Mouse (Mus musculus) liver, embryonic 14.5 days (tissue): ENCODE data around the gene Oprm1. TPM values are rescaled to one million over a fixed set of nuclear protein-coding genes. Genes with fewer than 3 reads are reported as not detected.
"Not testable (repeated sequence)": the region's sequence is repeated elsewhere in the genome, so short reads cannot be mapped to it uniquely, and the experiment has no call there.

Source experiments
- ATAC-seq: fragments of 200-750 bp; cut with Nextera tagmentation; 2 replicates; pipeline ENCODE4 v1.8.0; 2017; ENCODE audit warnings: moderate number of reproducible peaks, mild to moderate bottlenecking, moderate library complexity; ENCODE audit not compliant: insufficient read depth
- DNase-seq, 3 experiments: peaks; one replicate each; pipeline ENCODE4 v3.0.0-alpha.2; 2012 to 2013; ENCODE audit warnings: low read depth in 3 of 3, low spot score in 3 of 3
- H3K27ac ChIP-seq: fragments of 300-500 bp; sonication (generic); 2 replicates; pipeline ENCODE4 v1.5.1; 2014; ENCODE audit warnings: moderate library complexity, mild to moderate bottlenecking, control low read depth, inconsistent platforms
- H3K27me3 ChIP-seq: fragments of 300-500 bp; sonication (generic); 2 replicates; pipeline ENCODE4 v1.6.1; 2014; ENCODE audit warnings: mild to moderate bottlenecking, low read length, moderate library complexity; ENCODE audit not compliant: control insufficient read depth, insufficient read depth
- H3K36me3 ChIP-seq: fragments of 300-500 bp; sonication (generic); replicated peaks from 2 replicates; pipeline ENCODE4 v1.6.1; 2014; ENCODE audit warnings: low read depth; ENCODE audit not compliant: control insufficient read depth, insufficient read depth
- H3K4me1 ChIP-seq, 2 experiments: fragments of 200-500 bp in 1 of 2; fragments of 300-500 bp in 1 of 2; sonication (generic) in 1 of 2; replicated peaks; 2 replicates each; pipeline ENCODE4 v1.6.1; 2012 to 2014; ENCODE audit warnings: antibody characterized with exemption in 1 of 2, inconsistent platforms in 1 of 2, low read length in 1 of 2; ENCODE audit not compliant: control insufficient read depth in 2 of 2, insufficient read depth in 2 of 2
- H3K4me2 ChIP-seq: fragments of 300-500 bp; sonication (generic); 2 replicates; pipeline ENCODE4 v1.6.1; 2014; ENCODE audit warnings: low read depth, mild to moderate bottlenecking, control low read depth, moderate library complexity
- H3K4me3 ChIP-seq, 2 experiments: fragments of 200-500 bp in 1 of 2; fragments of 300-500 bp in 1 of 2; sonication (generic) in 1 of 2; 2 replicates each; pipeline ENCODE4 v1.5.1; 2012 to 2014; ENCODE audit warnings: low read depth in 2 of 2, low read length in 2 of 2, mild to moderate bottlenecking in 2 of 2, control low read depth in 1 of 2, inconsistent platforms in 1 of 2, moderate library complexity in 1 of 2; ENCODE audit not compliant: insufficient read depth in 1 of 2
- H3K9ac ChIP-seq: fragments of 300-500 bp; sonication (generic); replicated peaks from 2 replicates; pipeline ENCODE4 v1.6.1; 2014; ENCODE audit warnings: mild to moderate bottlenecking, control low read depth, moderate library complexity
- H3K9me3 ChIP-seq: fragments of 300-500 bp; sonication (generic); 2 replicates; pipeline ENCODE4 v1.6.1; 2016; ENCODE audit warnings: low read length, mixed read lengths; ENCODE audit not compliant: control insufficient read depth
- CTCF ChIP-seq: IDR thresholded peaks from 2 replicates; pipeline ENCODE4 v1.5.1; 2016; ENCODE audit warnings: antibody characterized with exemption, low read depth, control low read depth
- EP300 ChIP-seq: IDR thresholded peaks from 2 replicates; pipeline ENCODE4 v1.6.1; 2016; ENCODE audit warnings: antibody characterized with exemption, low read depth
- WGBS: fragments of 180-500 bp; shearing (Covaris S2); extraction: QIAGEN DNeasy Blood & Tissue Kit; methylation state at CpG from one replicate; pipeline ENCODE4 v1.1.7; 2014; ENCODE audit not compliant: insufficient replicate concordance; 5-methylcytosine and 5-hydroxymethylcytosine counted together
- polyA plus RNA-seq, 2 experiments: library from polyadenylated mRNA; depleted of rRNA in 1 of 2; stranded (reverse) in 1 of 2; unstranded in 1 of 2; fragments of >200 nt; fragmentation: Nextera tagmentation in 1 of 2; extraction: Ambion mirVana in 1 of 2; gene quantifications; 2 replicates each; pipeline versions ENCODE4 v1.2.1 to v1.2.3; 2012 to 2014

The Oprm1 gene
- polyA plus RNA-seq, 2 experiments = not detected

GRCm38 (mm10) chr10:6873917-6874316, 115.6 kb downstream of the Oprm1 start:
- Histone ChIP-seq H3K4me3 (no peak overlapping the region), H3K4me1 (no peaks in the 10 kb centered on the region), H3K27ac (no peak overlapping the region), H3K36me3 (no peaks in the 10 kb centered on the region), H3K27me3 (no peaks in the 10 kb centered on the region), H3K9ac (no peak overlapping the region), H3K9me3 (no peaks in the 10 kb centered on the region), H3K4me2 (no peak overlapping the region)
- WGBS = 39% methylated on average over 1 of the region's 1 CpGs
- DNase-seq (no peak), ATAC-seq (no peak)
- TF ChIP-seq CTCF = no peak
- no peak for TF ChIP-seq EP300

GRCm38 (mm10) chr10:6878276-6878881, 120.1 kb downstream of the Oprm1 start:
- no peaks in the 10 kb centered on the region for H3K9me3 ChIP-seq
- ATAC-seq (no peak), DNase-seq (no peak)
- no peaks in the 10 kb centered on the region for H3K36me3 ChIP-seq
- H3K4me1 ChIP-seq = no peaks in the 10 kb centered on the region
- no peaks in the 10 kb centered on the region for H3K27me3 ChIP-seq
- WGBS = 60% methylated on average over 2 of the region's 2 CpGs
- H3K27ac ChIP-seq = no peak overlapping the region
- TF ChIP-seq CTCF (no peak), EP300 (no peak)
- H3K9ac ChIP-seq = no peak overlapping the region
- no peak overlapping the region for H3K4me3 ChIP-seq
- no peak overlapping the region for H3K4me2 ChIP-seq

- H3K27ac ChIP-seq, H3K9ac ChIP-seq, DNase-seq, H3K4me3 ChIP-seq, ATAC-seq, H3K27me3 ChIP-seq, H3K4me2 ChIP-seq, H3K36me3 ChIP-seq, H3K9me3 ChIP-seq, H3K4me1 ChIP-seq: not testable (repeated sequence)
- WGBS = 60% methylated on average over 1 of the region's 1 CpGs
Measured at GRCm38 (mm10) chr10:6882041-6882440, 123.7 kb downstream of the Oprm1 start.

- Histone ChIP-seq H3K4me2 (no peak overlapping the region), H3K9ac (no peak overlapping the region), H3K27ac (no peak overlapping the region), H3K4me1 (no peaks in the 10 kb centered on the region), H3K36me3 (no peaks in the 10 kb centered on the region), H3K9me3 (no peaks in the 10 kb centered on the region), H3K27me3 (no peaks in the 10 kb centered on the region), H3K4me3 (no peak overlapping the region)
- WGBS = 0% methylated on average over 1 of the region's 1 CpGs
- peak; percentile 36; the same call in 1 of the 2 replicates for TF ChIP-seq CTCF
- TF ChIP-seq EP300 = no peak
- DNase-seq = peak in 2 of 3 experiments; percentile 1 to 4
- ATAC-seq = no peak
Measured at GRCm38 (mm10) chr10:6885460-6885859, 127.2 kb downstream of the Oprm1 start.

- no peak overlapping the region for H3K4me2 ChIP-seq
- 45% methylated on average over 5 of the region's 5 CpGs for WGBS
- no peak overlapping the region for H3K9ac ChIP-seq
- H3K27ac ChIP-seq = no peak overlapping the region
- H3K36me3 ChIP-seq = no peaks in the 10 kb centered on the region
- H3K9me3 ChIP-seq = no peaks in the 10 kb centered on the region
- H3K4me3 ChIP-seq = no peak overlapping the region
- ATAC-seq (peak; percentile 35; the same call in 1 of the 2 replicates), DNase-seq (no peak)
- H3K27me3 ChIP-seq = no peaks in the 10 kb centered on the region
- TF ChIP-seq CTCF (no peak), EP300 (no peak)
- no peaks in the 10 kb centered on the region for H3K4me1 ChIP-seq
Measured at GRCm38 (mm10) chr10:6889640-6890245, 131.4 kb downstream of the Oprm1 start.
